Mouse (Mus musculus): ENCODE results near the gene Fam171a1. TPM values are rescaled to one million over a fixed set of nuclear protein-coding genes. Genes with fewer than 3 reads are reported as not detected.

Gene Fam171a1
- polyA plus RNA-seq, 1 experiment from 2014 or later: 2.7 TPM

DNA sequence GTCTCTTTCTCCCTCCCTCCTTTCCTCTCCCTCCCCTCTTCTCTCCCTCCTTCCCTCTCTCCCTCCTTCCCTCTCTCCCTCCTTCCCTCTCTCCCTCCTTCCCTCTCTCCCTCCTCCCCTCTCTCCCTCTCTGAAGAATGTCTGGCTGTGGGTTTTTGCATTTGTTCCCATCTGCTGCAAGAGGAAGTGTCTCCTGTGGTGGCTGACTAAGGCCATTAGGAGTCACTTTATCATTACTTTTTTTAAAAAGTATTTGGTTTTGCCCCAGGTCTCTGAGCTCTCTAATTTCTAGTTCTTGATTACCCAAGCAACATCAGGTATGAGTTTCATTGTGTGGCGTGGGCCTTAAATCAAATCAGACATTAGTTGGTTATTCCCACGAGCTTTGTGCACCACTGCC is 162.1 kb downstream of the Fam171a1 start:
- H3K9me3 ChIP-seq (replicated peaks): no peaks in the 10 kb centered on the region
- H3K4me2 ChIP-seq: no peak overlapping the region
- no peaks in the 10 kb centered on the region for H3K27me3 ChIP-seq
- 49% methylated on average over 2 of the region's 2 CpGs for WGBS (ENCODE audit: insufficient replicate concordance)
- no peak overlapping the region for H3K9ac ChIP-seq
- no peak overlapping the region for H3K4me3 ChIP-seq (replicated peaks)
- no peak for ATAC-seq (ENCODE audit: low read depth)
- no peak overlapping the region for H3K27ac ChIP-seq
- DNase-seq: no peak
- no peaks in the 10 kb centered on the region for H3K36me3 ChIP-seq
- H3K4me1 ChIP-seq (replicated peaks): no peaks in the 10 kb centered on the region

Small RNAs within 50 kb of the gene (microRNA-seq; reads per million reads assigned to microRNA genes)
- gene Gm27306: not detected

Other genes with a start within 250 kb of the Fam171a1 start
- gene Nmt2, start 170.0 kb downstream of the Fam171a1 start, polyA plus RNA-seq (2015; fragmentation: Nextera tagmentation; extraction: Ambion mirVana): 19.7 and 21.2 TPM in 2 replicates
- gene Rpp38, start 218.4 kb downstream of the Fam171a1 start, polyA plus RNA-seq (2015; fragmentation: Nextera tagmentation; extraction: Ambion mirVana): 15.6 and 19.1 TPM in 2 replicates
- 0.68 and 1.2 TPM in 2 replicates for gene Acbd7, start 221.9 kb downstream of the Fam171a1 start, polyA plus RNA-seq (2015; fragmentation: Nextera tagmentation; extraction: Ambion mirVana)